Mouse (Mus musculus) lung, embryonic 14.5 days (tissue): ENCODE data around the gene Sema3b. TPM values are rescaled to one million over a fixed set of nuclear protein-coding genes. Genes with fewer than 3 reads are reported as not detected.
A peak's percentile ranks its signal among the peaks of the same experiment; 100 is the strongest.

ENCODE experiments used
- ATAC-seq: fragments of 200-750 bp; cut with Nextera tagmentation; 2 replicates; pipeline ENCODE4 v1.8.0; 2017; ENCODE audit warnings: mild to moderate bottlenecking, moderate TSS enrichment, moderate library complexity; ENCODE audit not compliant: insufficient read depth
- DNase-seq: peaks from one replicate; pipeline ENCODE4 v3.0.0-alpha.2; 2015
- H3K27ac ChIP-seq: fragments of 300-500 bp; sonication (generic); 2 replicates; pipeline ENCODE4 v1.5.1; 2014; ENCODE audit warnings: low read depth, mild to moderate bottlenecking, moderate library complexity
- H3K27me3 ChIP-seq: fragments of 300-500 bp; sonication (generic); 2 replicates; pipeline ENCODE4 v1.6.1; 2014; ENCODE audit warnings: low read length, control low read depth; ENCODE audit not compliant: insufficient read depth
- H3K36me3 ChIP-seq: fragments of 300-500 bp; sonication (generic); 2 replicates; pipeline ENCODE4 v1.6.1; 2014; ENCODE audit warnings: control low read depth; ENCODE audit not compliant: insufficient read depth
- H3K4me1 ChIP-seq: fragments of 300-500 bp; sonication (generic); 2 replicates; pipeline ENCODE4 v1.6.1; 2014; ENCODE audit warnings: antibody characterized with exemption, control low read depth; ENCODE audit not compliant: insufficient read depth
- H3K4me2 ChIP-seq: fragments of 300-500 bp; sonication (generic); 2 replicates; pipeline ENCODE4 v1.6.1; 2014; ENCODE audit warnings: mild to moderate bottlenecking
- H3K4me3 ChIP-seq: fragments of 300-500 bp; sonication (generic); 2 replicates; pipeline ENCODE4 v1.5.1; 2014; ENCODE audit warnings: low read depth, low read length
- H3K9ac ChIP-seq: fragments of 300-500 bp; sonication (generic); 2 replicates; pipeline ENCODE4 v1.6.1; 2014
- H3K9me3 ChIP-seq: fragments of 300-500 bp; sonication (generic); 2 replicates; pipeline ENCODE4 v1.6.1; 2016; ENCODE audit warnings: low read depth, low read length, control low read depth
- CTCF ChIP-seq: IDR thresholded peaks from 2 replicates; pipeline ENCODE4 v1.5.1; 2016; ENCODE audit warnings: antibody characterized with exemption, low read depth
- WGBS: fragments of 180-500 bp; shearing (Covaris S2); extraction: QIAGEN DNeasy Blood & Tissue Kit; methylation state at CpG from one replicate; pipeline ENCODE4 v1.1.7; 2014; 5-methylcytosine and 5-hydroxymethylcytosine counted together
- polyA plus RNA-seq: library from polyadenylated mRNA; unstranded; fragments of >200 nt; fragmentation: Nextera tagmentation; extraction: Ambion mirVana; gene quantifications from 2 replicates; pipeline ENCODE4 v1.2.1, GENCODE M21; 2014

Gene Sema3b
- 5.1 and 5.3 TPM in 2 replicates for polyA plus RNA-seq

DNA sequence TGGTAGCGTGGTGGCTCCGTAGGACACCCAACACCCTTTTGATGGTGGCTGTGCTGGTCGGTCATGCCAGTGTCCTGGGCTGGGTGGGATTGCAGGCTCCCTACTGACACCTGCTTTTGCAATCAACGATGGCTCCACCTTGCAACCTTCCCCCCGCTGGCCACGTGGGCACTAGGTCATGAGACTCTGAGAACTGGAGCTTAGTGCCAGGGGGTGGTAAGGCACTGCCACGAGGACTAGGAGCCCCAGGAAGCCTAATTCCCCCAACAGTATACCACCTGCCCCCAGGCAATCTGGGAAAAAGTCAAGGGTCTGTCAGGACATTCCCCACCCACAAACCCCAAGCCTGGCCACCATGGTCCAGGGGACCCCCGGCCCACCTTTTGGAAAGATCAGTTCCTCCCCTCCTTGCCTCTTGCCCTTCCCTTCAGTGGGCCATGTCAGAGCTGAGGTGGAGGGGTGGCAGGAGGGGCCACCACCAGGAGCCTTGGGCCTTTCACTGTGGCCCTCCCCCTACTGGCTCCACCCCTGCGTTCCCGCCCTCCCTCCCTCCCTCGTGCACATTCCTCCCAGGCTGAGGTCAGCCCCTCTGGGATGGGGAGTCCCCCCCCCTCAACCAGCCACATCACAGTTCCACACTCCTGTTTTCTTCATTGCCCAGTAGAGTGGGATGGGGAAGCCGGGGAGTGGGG, at the start of gene Sema3b:
Gene Sema3b (minus strand): TSS at position 489 of the 692 bp plus-strand sequence.
- peak; percentile 45 for DNase-seq
- Histone ChIP-seq H3K27ac (peak within 1 kb of the TSS; percentile 54; the same call in 1 of the 2 replicates), H3K9ac (no peak within 1 kb of the TSS; the same call in 1 of the 2 replicates), H3K4me3 (no peak within 1 kb of the TSS), H3K9me3 (no peaks in the 10 kb centered on the region), H3K36me3 (peaks cover 4% of the 10 kb centered on the region; the same call in 1 of the 2 replicates), H3K27me3 (no peaks in the 10 kb centered on the region), H3K4me1 (peaks cover 39% of the 10 kb centered on the region), H3K4me2 (peak within 1 kb of the TSS; percentile 47)
- 40% methylated on average over 12 of the region's 12 CpGs for WGBS
- no peak for TF ChIP-seq CTCF
- ATAC-seq = no peak

DNA sequence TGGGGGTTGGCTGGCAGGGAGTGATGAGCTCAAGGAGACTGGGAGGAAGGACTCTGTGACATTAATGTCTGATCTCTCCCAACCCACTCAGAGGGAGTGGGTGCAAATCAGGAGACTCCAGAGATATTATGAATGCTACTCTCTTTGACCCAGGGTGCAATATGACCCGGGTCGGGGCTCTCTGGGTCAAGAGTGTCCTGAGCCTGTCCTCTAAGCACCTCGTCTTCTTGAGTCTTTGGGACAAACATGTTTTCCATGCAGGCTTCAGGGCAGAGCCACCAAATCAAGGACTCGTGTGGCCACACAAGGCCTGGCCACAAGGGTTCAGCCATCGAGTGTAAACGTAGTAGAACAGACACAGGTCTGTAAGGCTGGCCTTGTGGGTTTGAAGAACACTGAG, 49.1 kb upstream of the Sema3b start:
- ATAC-seq = no peak
- H3K9me3 ChIP-seq = no peaks in the 10 kb centered on the region
- no peaks in the 10 kb centered on the region for H3K4me1 ChIP-seq
- H3K27ac ChIP-seq = no peak overlapping the region
- 77% methylated on average over 6 of the region's 6 CpGs for WGBS
- no peak for TF ChIP-seq CTCF
- no peak overlapping the region for H3K4me3 ChIP-seq
- no peak overlapping the region for H3K9ac ChIP-seq
- H3K36me3 ChIP-seq = no peaks in the 10 kb centered on the region
- no peaks in the 10 kb centered on the region for H3K27me3 ChIP-seq
- DNase-seq = no peak
- no peak overlapping the region for H3K4me2 ChIP-seq

DNA sequence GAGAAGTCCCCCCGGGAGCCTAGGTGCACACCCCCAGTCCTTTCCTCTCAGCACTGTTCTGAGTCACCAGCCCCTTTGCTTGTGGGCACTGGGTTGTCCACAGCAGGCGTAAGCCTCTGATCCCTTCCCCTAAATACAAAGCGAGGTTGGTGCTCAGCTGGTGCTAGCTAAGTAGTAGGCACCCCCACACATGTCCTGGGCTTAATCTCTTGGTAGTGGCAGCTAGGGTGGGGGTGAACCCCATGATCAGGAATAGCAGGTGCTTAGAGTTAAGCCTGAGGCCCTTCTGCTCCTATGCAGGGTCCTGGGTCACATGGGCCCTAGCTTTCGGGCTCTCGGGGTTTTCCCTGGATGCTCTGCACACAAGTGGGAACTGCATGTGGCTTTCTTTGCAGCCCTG, 48.1 kb upstream of the Sema3b start:
- no peaks in the 10 kb centered on the region for H3K9me3 ChIP-seq
- no peak overlapping the region for H3K4me3 ChIP-seq
- DNase-seq (no peak), ATAC-seq (no peak)
- H3K4me1 ChIP-seq = no peaks in the 10 kb centered on the region
- H3K36me3 ChIP-seq = no peaks in the 10 kb centered on the region
- H3K27me3 ChIP-seq = no peaks in the 10 kb centered on the region
- 80% methylated on average over 5 of the region's 5 CpGs for WGBS
- no peak overlapping the region for H3K27ac ChIP-seq
- H3K9ac ChIP-seq = no peak overlapping the region
- no peak overlapping the region for H3K4me2 ChIP-seq
- TF ChIP-seq CTCF = no peak

DNA sequence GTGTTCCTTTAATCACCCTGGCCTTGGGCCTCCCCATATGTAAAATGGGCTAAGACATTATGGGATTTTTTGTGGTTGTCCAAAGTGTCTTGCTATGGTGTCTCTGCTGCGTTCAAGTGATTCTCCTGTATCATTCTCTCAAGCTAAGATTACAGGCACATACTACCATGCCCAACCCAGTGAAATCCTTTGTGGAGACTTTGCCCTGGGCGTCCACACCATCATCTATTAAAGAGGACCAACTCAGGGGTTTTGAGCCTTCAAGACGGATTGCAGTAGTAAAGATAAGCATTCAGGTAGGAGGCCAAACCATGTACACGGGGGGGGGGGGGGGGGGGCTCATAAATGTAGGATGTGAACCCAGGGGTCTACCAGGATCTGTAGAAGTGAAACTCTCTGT, 45.6 kb upstream of the Sema3b start:
- TF ChIP-seq CTCF = no peak
- H3K4me1 ChIP-seq = no peaks in the 10 kb centered on the region; the same call in 1 of the 2 replicates
- H3K9ac ChIP-seq = no peak overlapping the region
- DNase-seq = no peak
- ATAC-seq = no peak
- H3K4me3 ChIP-seq = no peak overlapping the region
- no peak overlapping the region for H3K27ac ChIP-seq
- no peaks in the 10 kb centered on the region for H3K9me3 ChIP-seq
- H3K4me2 ChIP-seq = no peak overlapping the region
- WGBS = 80% methylated on average over 4 of the region's 4 CpGs
- H3K27me3 ChIP-seq = no peaks in the 10 kb centered on the region
- no peaks in the 10 kb centered on the region for H3K36me3 ChIP-seq

DNA sequence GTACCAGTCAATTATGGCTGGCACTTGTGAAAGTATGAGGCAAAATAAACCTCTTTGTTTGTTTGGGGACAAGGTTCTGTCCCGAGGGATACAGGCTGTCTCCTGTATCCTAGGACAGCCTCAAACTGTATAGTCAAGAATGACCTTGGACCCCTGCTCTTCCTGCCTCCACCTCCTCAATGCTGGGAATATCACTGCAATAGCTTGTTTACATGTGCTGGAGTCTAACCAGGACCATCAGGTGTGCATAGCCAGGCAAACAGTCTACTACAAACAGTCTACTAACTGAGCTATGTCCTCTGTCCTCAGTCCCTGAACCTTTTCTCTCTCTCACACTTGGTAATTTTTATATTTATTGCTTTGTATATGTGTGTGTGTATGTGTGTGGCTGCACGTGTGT, 44.4 kb upstream of the Sema3b start:
- WGBS = 69% methylated on average over 2 of the region's 2 CpGs
- no peaks in the 10 kb centered on the region for H3K27me3 ChIP-seq
- H3K27ac ChIP-seq = no peak overlapping the region
- no peak for TF ChIP-seq CTCF
- DNase-seq (no peak), ATAC-seq (no peak)
- no peak overlapping the region for H3K4me2 ChIP-seq
- H3K36me3 ChIP-seq = no peaks in the 10 kb centered on the region
- no peak overlapping the region for H3K9ac ChIP-seq
- H3K4me1 ChIP-seq = no peaks in the 10 kb centered on the region; the same call in 1 of the 2 replicates
- H3K4me3 ChIP-seq = no peak overlapping the region
- H3K9me3 ChIP-seq = no peaks in the 10 kb centered on the region

DNA sequence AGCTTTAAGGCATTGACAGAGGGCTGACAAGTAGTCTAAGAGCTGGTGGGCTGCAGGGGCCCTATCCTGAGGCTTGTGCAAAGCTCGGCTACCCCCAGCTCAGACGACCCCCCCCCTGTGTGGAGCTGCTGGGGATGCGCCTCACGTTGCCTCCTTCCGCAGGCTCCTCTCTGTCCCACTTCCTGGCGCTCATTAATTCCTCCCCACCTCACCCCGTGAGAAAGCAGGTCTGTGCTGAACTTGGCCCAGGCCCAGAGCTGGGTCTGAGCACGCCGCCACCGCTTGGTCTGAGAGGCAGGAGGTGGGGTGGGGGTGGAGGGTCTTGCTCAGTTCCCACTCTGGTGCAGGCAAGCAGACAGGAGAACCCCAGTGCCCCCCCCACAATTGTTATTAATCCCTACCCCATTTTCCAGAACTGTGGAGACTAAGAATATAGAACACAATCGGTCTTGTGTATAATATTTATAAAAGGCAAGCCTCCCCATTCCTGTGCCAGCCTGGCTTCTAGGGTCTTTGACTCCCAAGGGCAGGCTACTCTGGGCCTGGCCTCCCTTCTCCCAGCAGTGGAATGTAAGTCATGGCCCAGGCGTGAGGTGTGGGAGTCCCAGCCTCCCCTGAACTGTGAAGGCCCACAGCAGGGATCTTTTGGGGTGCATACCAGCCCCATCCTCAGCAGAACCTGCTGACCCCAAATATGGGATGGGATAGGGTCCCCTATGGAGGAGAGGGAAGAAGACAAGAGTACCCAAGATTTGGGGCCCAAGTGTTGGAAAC, 41.9 kb upstream of the Sema3b start:
- no peak for TF ChIP-seq CTCF
- no peak overlapping the region for H3K4me3 ChIP-seq
- no peaks in the 10 kb centered on the region for H3K27me3 ChIP-seq
- DNase-seq = no peak
- no peak overlapping the region for H3K9ac ChIP-seq
- ATAC-seq = no peak
- no peak overlapping the region for H3K27ac ChIP-seq
- WGBS = 28% methylated on average over 12 of the region's 12 CpGs
- no peak overlapping the region for H3K4me2 ChIP-seq
- no peaks in the 10 kb centered on the region; the same call in 1 of the 2 replicates for H3K4me1 ChIP-seq
- no peaks in the 10 kb centered on the region for H3K9me3 ChIP-seq
- no peaks in the 10 kb centered on the region for H3K36me3 ChIP-seq

DNA sequence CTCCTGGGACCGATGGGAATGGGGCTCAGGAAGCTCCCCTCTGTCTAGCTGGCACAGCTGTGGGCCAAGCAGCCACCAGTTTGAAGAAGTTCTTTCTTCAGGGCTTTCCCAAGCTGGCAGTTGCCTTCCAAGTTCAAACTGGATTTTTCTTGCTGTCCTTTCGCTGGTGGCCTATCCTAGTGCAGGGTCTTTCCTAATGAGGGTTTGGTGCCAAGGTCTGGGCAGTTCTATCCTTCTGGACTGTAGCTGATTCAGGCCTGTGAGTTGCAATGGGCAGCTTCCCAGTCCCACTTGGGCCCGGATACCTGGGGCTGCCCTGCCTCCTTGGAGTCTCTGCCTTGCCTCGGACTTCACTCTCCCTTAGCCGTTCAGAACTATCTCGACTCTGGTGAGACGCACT, 41.2 kb upstream of the Sema3b start:
- WGBS = 61% methylated on average over 7 of the region's 7 CpGs

More for the DNA sequence above, 41.2 kb upstream of the Sema3b start:
- H3K27ac ChIP-seq = no peak overlapping the region
- H3K9ac ChIP-seq = no peak overlapping the region
- no peaks in the 10 kb centered on the region; the same call in 1 of the 2 replicates for H3K4me1 ChIP-seq
- no peak for TF ChIP-seq CTCF
- DNase-seq (no peak), ATAC-seq (no peak)
- no peak overlapping the region for H3K4me2 ChIP-seq
- no peaks in the 10 kb centered on the region for H3K9me3 ChIP-seq
- no peaks in the 10 kb centered on the region for H3K36me3 ChIP-seq
- H3K4me3 ChIP-seq = no peak overlapping the region
- H3K27me3 ChIP-seq = no peaks in the 10 kb centered on the region
